Mouse (Mus musculus) MEL (cell line): ENCODE data around the gene Flt3l. TPM values are rescaled to one million over a fixed set of nuclear protein-coding genes. Genes with fewer than 3 reads are reported as not detected.

Experiments used
- DNase-seq: peaks from one replicate; pipeline ENCODE4 v3.0.0; 2011; ENCODE audit warnings: low read depth, low spot score
- H3K27ac ChIP-seq: 2 replicates; pipeline ENCODE4 v1.5.1; 2012; ENCODE audit warnings: low read depth, mild to moderate bottlenecking, control low read depth, low read length, moderate library complexity; ENCODE audit not compliant: control insufficient read depth
- H3K27me3 ChIP-seq, 2 experiments: fragments of 150-350 bp in 1 of 2; sonication (generic) in 1 of 2; 2 replicates each; pipeline ENCODE4 v1.6.1; 2012; ENCODE audit warnings: low read length in 2 of 2, mild to moderate bottlenecking in 2 of 2, improper control_type of control experiment in 1 of 2, moderate library complexity in 1 of 2; ENCODE audit not compliant: insufficient read depth in 2 of 2, control insufficient read depth in 1 of 2
- H3K36me3 ChIP-seq, 2 experiments: 2 replicates each; pipeline ENCODE4 v1.6.1; 2012 to 2014; ENCODE audit warnings: low read length in 2 of 2, improper control_type of control experiment in 1 of 2, inconsistent platforms in 1 of 2, mild to moderate bottlenecking in 1 of 2; ENCODE audit not compliant: insufficient read depth in 2 of 2, control insufficient read depth in 1 of 2
- H3K4me1 ChIP-seq, 2 experiments: fragments of 150-350 bp in 1 of 2; sonication (generic) in 1 of 2; 2 replicates each; pipeline ENCODE4 v1.6.1; 2012; ENCODE audit warnings: low read length in 2 of 2, improper control_type of control experiment in 1 of 2, mild to moderate bottlenecking in 1 of 2; ENCODE audit not compliant: insufficient read depth in 2 of 2, control insufficient read depth in 1 of 2
- H3K4me3 ChIP-seq, 2 experiments: fragments of 150-350 bp in 1 of 2; sonication (generic) in 1 of 2; 2 replicates each; pipeline ENCODE4 v1.5.1; 2012; ENCODE audit warnings: low read depth in 2 of 2, low read length in 2 of 2, mild to moderate bottlenecking in 2 of 2, moderate library complexity in 2 of 2, control low read depth in 1 of 2, improper control_type of control experiment in 1 of 2; ENCODE audit not compliant: control insufficient read depth in 1 of 2, insufficient read depth in 1 of 2
- H3K79me2 ChIP-seq: 2 replicates; pipeline ENCODE4 v1.6.1; 2012; ENCODE audit warnings: mild to moderate bottlenecking, low read length, moderate library complexity; ENCODE audit not compliant: control insufficient read depth, poor library complexity, insufficient read depth
- H3K9ac ChIP-seq: 2 replicates; pipeline ENCODE4 v1.6.1; 2012; ENCODE audit warnings: low read depth, mild to moderate bottlenecking, control low read depth, low read length, moderate library complexity; ENCODE audit not compliant: control insufficient read depth, poor library complexity, severe bottlenecking
- H3K9me3 ChIP-seq: fragments of 150-350 bp; sonication (generic); replicated peaks from 2 replicates; pipeline ENCODE4 v1.6.1; 2012; ENCODE audit warnings: mild to moderate bottlenecking, low read length, improper control_type of control experiment, moderate library complexity; ENCODE audit not compliant: insufficient read depth
- MAZ ChIP-seq: IDR thresholded peaks from 2 replicates; pipeline ENCODE4 v1.6.1; 2012; ENCODE audit warnings: low read depth, mild to moderate bottlenecking, inconsistent platforms, low read length, improper control_type of control experiment
- MEF2A ChIP-seq: IDR thresholded peaks from 2 replicates; pipeline ENCODE4 v1.6.1; 2014; ENCODE audit warnings: low read depth, mild to moderate bottlenecking, inconsistent platforms, low read length, improper control_type of control experiment; ENCODE audit not compliant: poor library complexity, insufficient replicate concordance, severe bottlenecking; ENCODE audit errors: extremely low read depth
- NRF1 ChIP-seq: IDR thresholded peaks from 2 replicates; pipeline ENCODE4 v1.6.1; 2014; ENCODE audit warnings: low read depth, mild to moderate bottlenecking, inconsistent platforms, low read length, improper control_type of control experiment, moderate library complexity; ENCODE audit not compliant: poor library complexity, insufficient read depth, severe bottlenecking
- RAD21 ChIP-seq: IDR thresholded peaks from 2 replicates; pipeline ENCODE4 v1.6.1; 2011; ENCODE audit warnings: mild to moderate bottlenecking, low read depth, low read length, improper control_type of control experiment
- RCOR1 ChIP-seq: IDR thresholded peaks from 2 replicates; pipeline ENCODE4 v1.6.1; 2012; ENCODE audit warnings: low read depth, mild to moderate bottlenecking, inconsistent platforms, low read length, improper control_type of control experiment
- SIN3A ChIP-seq: IDR thresholded peaks from 2 replicates; pipeline ENCODE4 v1.6.1; 2012; ENCODE audit warnings: low read length, improper control_type of control experiment, inconsistent platforms
- SMC3 ChIP-seq: IDR thresholded peaks from 2 replicates; pipeline ENCODE4 v1.6.1; 2011; ENCODE audit warnings: low read depth, low read length, improper control_type of control experiment
- TBP ChIP-seq: IDR thresholded peaks from 2 replicates; pipeline ENCODE4 v1.8.0; 2011; ENCODE audit warnings: low read depth, low read length, improper control_type of control experiment
- TCF12 ChIP-seq: IDR thresholded peaks from 2 replicates; pipeline ENCODE4 v1.6.1; 2014; ENCODE audit warnings: low read depth, mild to moderate bottlenecking, inconsistent platforms, low read length, improper control_type of control experiment, moderate library complexity
- UBTF ChIP-seq: IDR thresholded peaks from 2 replicates; pipeline ENCODE4 v1.6.1; 2012; ENCODE audit warnings: low read depth, mild to moderate bottlenecking, inconsistent platforms, low read length, improper control_type of control experiment, moderate library complexity, borderline replicate concordance; ENCODE audit not compliant: insufficient read depth
- USF1 ChIP-seq: IDR thresholded peaks from 2 replicates; pipeline ENCODE4 v1.6.1; 2014; ENCODE audit warnings: low read depth, mild to moderate bottlenecking, inconsistent platforms, low read length, improper control_type of control experiment, moderate library complexity
- USF2 ChIP-seq, 2 experiments: IDR thresholded peaks; 2 replicates each; pipeline ENCODE4 v1.6.1; 2011 to 2012; ENCODE audit warnings: improper control_type of control experiment in 2 of 2, low read length in 2 of 2, borderline replicate concordance in 1 of 2, inconsistent platforms in 1 of 2, low read depth in 1 of 2, mild to moderate bottlenecking in 1 of 2; ENCODE audit not compliant: insufficient read depth in 1 of 2
- ZNF384 ChIP-seq: IDR thresholded peaks from 2 replicates; pipeline ENCODE4 v1.6.1; 2012; ENCODE audit warnings: low read depth, mild to moderate bottlenecking, inconsistent platforms, low read length, improper control_type of control experiment
- polyA plus RNA-seq, 2 experiments: library from polyadenylated mRNA; stranded (reverse) in 1 of 2; unstranded in 1 of 2; fragments of >175 nt in 1 of 2; fragments of >200 nt in 1 of 2; gene quantifications; 2 replicates each; pipeline versions ENCODE4 v1.2.1 to v1.2.4; 2012; ENCODE audit warnings: low replicate concordance in 2 of 2, low read depth in 1 of 2; ENCODE audit not compliant: insufficient read length in 2 of 2, insufficient read depth in 1 of 2, missing spikeins in 1 of 2
- total RNA-seq: library from RNA; depleted of rRNA; stranded (reverse); fragments of 300-350 nt; gene quantifications from 2 replicates; pipeline ENCODE4 v1.2.3, GENCODE M21; 2012

Flt3l gene
- total and polyA plus RNA-seq, 3 experiments, result 13.0 to 35.4 TPM; not detected in 1

DNA sequence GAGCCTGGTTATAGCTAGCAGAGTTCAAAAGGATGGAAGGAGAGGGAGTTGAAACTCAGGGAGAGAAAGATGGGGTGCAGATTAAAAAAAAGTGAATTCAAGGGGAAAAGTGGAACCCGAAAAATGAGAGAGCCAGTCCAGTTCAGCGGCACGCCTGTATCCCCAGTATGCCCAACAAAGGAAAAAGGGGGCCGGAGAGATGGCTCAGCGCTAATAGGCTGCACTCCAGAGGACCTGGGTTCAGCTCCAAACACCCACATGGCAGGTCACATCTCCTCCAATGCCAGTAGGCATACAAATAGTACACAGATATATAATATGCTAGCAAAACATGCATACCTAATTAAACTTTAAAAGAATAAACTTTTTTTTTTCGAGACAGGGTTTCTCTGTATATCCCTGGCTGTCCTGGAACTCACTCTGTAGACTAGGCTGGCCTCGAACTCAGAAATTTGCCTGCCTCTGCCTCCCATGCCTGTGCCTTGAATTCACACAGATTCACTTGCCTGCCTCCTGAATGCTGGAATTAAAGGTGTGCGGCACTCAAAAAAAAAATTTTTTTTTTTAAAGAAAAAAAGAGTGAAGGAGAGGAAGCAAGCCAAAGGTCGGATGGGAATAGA lies 26.9 kb upstream of the Flt3l start:
- Histone ChIP-seq H3K79me2 (no peaks in the 10 kb centered on the region), H3K4me3 (no peak overlapping the region), H3K27me3 (peaks cover 4 to 9% of the 10 kb centered on the region in 2 experiments), H3K9ac (no peak overlapping the region), H3K9me3 (no peaks in the 10 kb centered on the region), H3K4me1 (no peaks in the 10 kb centered on the region; a peak in 2 of 4 replicates), H3K27ac (no peak overlapping the region), H3K36me3 (peaks cover 0 to 4% of the 10 kb centered on the region in 2 experiments; a peak in 1 of 4 replicates)
- DNase-seq, result no peak
- no peak for TF ChIP-seq SMC3
- TF ChIP-seq ZNF384, result no peak
- no peak for TF ChIP-seq MEF2A
- TF ChIP-seq USF2 (IDR thresholded peaks at IDR 0.05; ENCODE audit: borderline replicate concordance in 1 of 2, insufficient read depth in 1 of 2, low read depth in 1 of 2, low read length in 2 of 2), result no peak
- TF ChIP-seq TBP, result no peak
- TF ChIP-seq UBTF, result no peak

DNA sequence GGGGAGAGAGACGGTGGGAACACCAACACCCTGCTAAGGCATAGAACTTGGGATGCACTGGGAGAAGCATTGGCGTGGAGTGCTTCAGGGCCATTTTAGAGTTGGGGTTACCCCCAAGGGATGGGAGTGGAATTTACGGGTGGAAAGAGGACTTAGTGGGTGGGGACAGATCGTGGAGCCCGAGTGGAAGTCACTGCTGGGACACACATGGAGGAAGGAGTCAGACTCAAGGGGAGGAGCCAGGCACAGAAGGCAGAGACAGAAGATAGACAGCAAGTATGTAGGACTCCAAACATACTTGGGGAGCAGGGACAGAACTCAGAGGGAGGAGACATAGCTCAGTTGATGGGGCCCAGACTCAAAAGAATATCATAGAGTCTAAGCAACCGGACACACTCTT lies 26.3 kb upstream of the Flt3l start:
- Histone ChIP-seq H3K9ac (no peak overlapping the region), H3K9me3 (no peaks in the 10 kb centered on the region), H3K79me2 (no peaks in the 10 kb centered on the region), H3K4me1 (no peaks in the 10 kb centered on the region; a peak in 2 of 4 replicates), H3K27me3 (peaks cover 4 to 9% of the 10 kb centered on the region in 2 experiments), H3K4me3 (peak overlapping the region in 1 of 2 experiments; percentile 5; a peak in 1 of 4 replicates), H3K36me3 (peaks cover 0 to 4% of the 10 kb centered on the region in 2 experiments; a peak in 1 of 4 replicates), H3K27ac (no peak overlapping the region)
- no peak for DNase-seq
- TF ChIP-seq MAZ (no peak), NRF1 (no peak), TBP (no peak), TCF12 (no peak), USF1 (no peak), RAD21 (no peak), SIN3A (no peak), RCOR1 (no peak)
